Mouse (Mus musculus): ENCODE results near the gene Lrrc7. TPM values are rescaled to one million over a fixed set of nuclear protein-coding genes. Genes with fewer than 3 reads are reported as not detected.

Lrrc7 gene
- polyA plus RNA-seq, 1 experiment = not detected

DNA sequence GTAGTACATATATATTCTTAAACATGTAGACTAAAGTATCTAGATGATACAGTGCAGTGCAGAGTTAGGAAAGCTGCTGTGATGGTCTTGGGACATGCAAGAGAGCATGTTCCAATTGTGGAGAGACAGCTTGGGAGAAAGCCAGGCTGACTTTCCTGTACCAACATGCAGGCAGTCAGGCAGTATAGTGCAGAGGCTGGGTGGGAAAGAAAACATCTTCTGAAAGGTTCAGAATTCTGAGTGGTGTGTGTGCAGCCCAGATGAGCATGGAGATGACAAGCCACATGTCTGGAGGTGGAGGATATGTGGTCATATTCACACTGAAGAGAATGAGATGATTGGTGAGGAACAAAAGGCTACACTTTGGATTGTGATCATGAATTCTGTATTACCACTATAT, 254.6 kb downstream of the Lrrc7 start:
- Histone ChIP-seq H3K4me1 (ENCODE audit: control insufficient read depth, insufficient read depth, low read length) (no peaks in the 10 kb centered on the region), H3K36me3 (ENCODE audit: control insufficient read depth, insufficient read depth, low read length, poor library complexity, severe bottlenecking) (no peaks in the 10 kb centered on the region), H3K9ac (ENCODE audit: low read depth, poor library complexity, severe bottlenecking) (no peak overlapping the region), H3K4me3 (ENCODE audit: low read depth, low read length) (no peak overlapping the region), H3K27ac (ENCODE audit: insufficient read depth, low read length) (no peak overlapping the region), H3K27me3 (ENCODE audit: control insufficient read depth, insufficient read depth, low read length, poor library complexity, severe bottlenecking) (no peaks in the 10 kb centered on the region), H3K9me3 (replicated peaks; ENCODE audit: control insufficient read depth, insufficient read depth, low read length, poor library complexity, severe bottlenecking) (no peaks in the 10 kb centered on the region)
- TF ChIP-seq EP300 (IDR thresholded peaks at IDR 0.05; ENCODE audit: insufficient read depth, low read depth, low read length) (no peak), CTCF (IDR thresholded peaks at IDR 0.05; ENCODE audit: low read depth, low read length) (no peak), POLR2A (IDR thresholded peaks at IDR 0.05; ENCODE audit: insufficient read depth, low read length) (no peak)

DNA sequence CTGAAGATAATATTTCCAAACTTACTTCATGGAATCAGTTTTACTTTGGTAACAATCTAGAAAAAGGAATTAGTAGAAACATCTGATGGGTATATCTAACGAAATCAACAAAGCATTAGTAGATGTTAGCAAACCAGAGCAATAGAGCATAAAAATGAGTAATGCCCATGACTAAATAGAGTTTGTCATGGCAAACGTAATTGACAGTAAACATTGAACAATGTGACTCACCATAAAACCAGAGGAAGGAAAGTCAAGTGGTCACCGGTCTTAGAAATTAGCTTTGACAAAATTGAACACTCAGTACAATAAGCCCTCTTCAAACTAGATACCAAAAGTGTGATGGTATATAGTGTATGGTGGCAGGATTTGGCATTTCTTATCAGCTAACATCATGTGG, 263.3 kb downstream of the Lrrc7 start:
- H3K4me3 ChIP-seq (ENCODE audit: low read depth, low read length) = no peak overlapping the region

DNA sequence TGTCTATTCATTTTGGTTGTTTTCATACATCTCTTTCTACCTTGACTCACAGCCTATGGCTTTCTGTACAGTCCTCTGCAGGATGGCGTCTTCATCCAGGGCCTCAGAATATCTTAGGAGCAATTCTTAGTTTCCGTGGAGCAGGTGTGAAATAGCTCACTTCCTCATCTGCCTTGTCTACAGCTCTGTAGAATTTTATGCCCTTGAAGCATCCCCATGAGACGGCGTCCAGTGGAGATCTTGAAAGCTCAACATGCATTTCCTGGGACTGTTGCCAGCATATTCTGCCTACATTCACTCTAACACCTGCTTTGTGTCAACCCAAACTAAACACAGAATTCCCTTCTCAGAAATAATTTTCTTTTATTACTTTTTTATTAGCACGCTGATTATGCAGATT, 267.0 kb downstream of the Lrrc7 start:
- TF ChIP-seq CTCF (IDR thresholded peaks at IDR 0.05; ENCODE audit: low read depth, low read length) = no peak
- no peak for TF ChIP-seq EP300 (IDR thresholded peaks at IDR 0.05; ENCODE audit: insufficient read depth, low read depth, low read length)
- TF ChIP-seq POLR2A (IDR thresholded peaks at IDR 0.05; ENCODE audit: insufficient read depth, low read length) = no peak
- no peak overlapping the region for H3K4me3 ChIP-seq (ENCODE audit: low read depth, low read length)
- H3K4me1 ChIP-seq (ENCODE audit: control insufficient read depth, insufficient read depth, low read length) = no peaks in the 10 kb centered on the region
- H3K36me3 ChIP-seq (ENCODE audit: control insufficient read depth, insufficient read depth, low read length, poor library complexity, severe bottlenecking) = no peaks in the 10 kb centered on the region
- H3K9ac ChIP-seq (ENCODE audit: low read depth, poor library complexity, severe bottlenecking) = no peak overlapping the region
- no peak overlapping the region for H3K27ac ChIP-seq (ENCODE audit: insufficient read depth, low read length)
- no peaks in the 10 kb centered on the region for H3K9me3 ChIP-seq (replicated peaks; ENCODE audit: control insufficient read depth, insufficient read depth, low read length, poor library complexity, severe bottlenecking)
- H3K27me3 ChIP-seq (ENCODE audit: control insufficient read depth, insufficient read depth, low read length, poor library complexity, severe bottlenecking) = no peaks in the 10 kb centered on the region

More for the DNA sequence above, 263.3 kb downstream of the Lrrc7 start:
- no peaks in the 10 kb centered on the region for H3K9me3 ChIP-seq (replicated peaks; ENCODE audit: control insufficient read depth, insufficient read depth, low read length, poor library complexity, severe bottlenecking)
- no peak overlapping the region for H3K27ac ChIP-seq (ENCODE audit: insufficient read depth, low read length)
- H3K27me3 ChIP-seq (ENCODE audit: control insufficient read depth, insufficient read depth, low read length, poor library complexity, severe bottlenecking) = no peaks in the 10 kb centered on the region
- H3K9ac ChIP-seq (ENCODE audit: low read depth, poor library complexity, severe bottlenecking) = no peak overlapping the region
- no peaks in the 10 kb centered on the region for H3K4me1 ChIP-seq (ENCODE audit: control insufficient read depth, insufficient read depth, low read length)
- TF ChIP-seq EP300 (IDR thresholded peaks at IDR 0.05; ENCODE audit: insufficient read depth, low read depth, low read length) = no peak
- no peak for TF ChIP-seq CTCF (IDR thresholded peaks at IDR 0.05; ENCODE audit: low read depth, low read length)
- TF ChIP-seq POLR2A (IDR thresholded peaks at IDR 0.05; ENCODE audit: insufficient read depth, low read length) = no peak
- no peaks in the 10 kb centered on the region for H3K36me3 ChIP-seq (ENCODE audit: control insufficient read depth, insufficient read depth, low read length, poor library complexity, severe bottlenecking)

DNA sequence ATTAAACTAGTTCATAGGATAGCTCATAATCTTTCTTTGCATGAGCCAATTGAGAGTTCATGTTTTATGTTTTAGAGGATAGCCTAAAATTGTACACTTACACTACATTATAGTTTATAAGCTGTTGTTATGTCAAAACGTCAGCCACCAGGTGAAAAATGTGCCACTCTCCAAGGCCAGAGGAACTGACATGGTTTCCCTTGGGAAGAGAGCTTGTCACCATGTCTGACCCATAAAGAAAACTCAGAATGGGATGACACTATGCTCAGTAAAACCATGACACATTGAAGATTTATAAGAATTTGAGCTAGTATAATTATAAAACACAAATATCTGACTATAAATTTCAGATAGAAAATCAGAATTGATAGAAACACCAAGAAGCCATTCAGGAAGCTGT, 277.6 kb downstream of the Lrrc7 start:
- Histone ChIP-seq H3K27me3 (ENCODE audit: control insufficient read depth, insufficient read depth, low read length, poor library complexity, severe bottlenecking) (no peaks in the 10 kb centered on the region), H3K27ac (ENCODE audit: insufficient read depth, low read length) (no peak overlapping the region), H3K4me1 (ENCODE audit: control insufficient read depth, insufficient read depth, low read length) (no peaks in the 10 kb centered on the region), H3K4me3 (ENCODE audit: low read depth, low read length) (no peak overlapping the region), H3K9ac (ENCODE audit: low read depth, poor library complexity, severe bottlenecking) (no peak overlapping the region), H3K9me3 (replicated peaks; ENCODE audit: control insufficient read depth, insufficient read depth, low read length, poor library complexity, severe bottlenecking) (peaks cover 5% of the 10 kb centered on the region; the same call in 1 of the 2 replicates), H3K36me3 (ENCODE audit: control insufficient read depth, insufficient read depth, low read length, poor library complexity, severe bottlenecking) (no peaks in the 10 kb centered on the region)
- TF ChIP-seq POLR2A (IDR thresholded peaks at IDR 0.05; ENCODE audit: insufficient read depth, low read length) (no peak), EP300 (IDR thresholded peaks at IDR 0.05; ENCODE audit: insufficient read depth, low read depth, low read length) (no peak), CTCF (IDR thresholded peaks at IDR 0.05; ENCODE audit: low read depth, low read length) (no peak)

DNA sequence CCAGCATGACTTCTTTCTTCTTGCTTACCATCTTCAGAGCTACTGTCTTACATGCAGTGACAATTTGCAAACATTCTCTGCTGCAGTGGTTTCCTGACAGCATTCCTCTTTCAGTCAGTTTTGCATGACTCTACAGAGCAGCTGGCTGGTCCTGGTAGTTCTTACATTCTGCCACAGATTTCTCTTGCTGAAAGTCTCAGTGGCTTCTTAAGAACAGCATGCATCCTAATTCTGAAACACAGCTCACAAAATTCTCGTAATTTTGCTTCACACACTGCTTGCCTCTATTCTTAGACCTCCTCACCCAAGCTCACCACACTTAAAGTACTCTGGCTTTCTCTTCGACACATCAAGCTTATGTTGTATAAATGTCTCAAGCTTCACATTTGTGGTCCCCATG, 283.4 kb downstream of the Lrrc7 start:
- TF ChIP-seq CTCF (IDR thresholded peaks at IDR 0.05; ENCODE audit: low read depth, low read length) = no peak
- TF ChIP-seq EP300 (IDR thresholded peaks at IDR 0.05; ENCODE audit: insufficient read depth, low read depth, low read length) = no peak
- TF ChIP-seq POLR2A (IDR thresholded peaks at IDR 0.05; ENCODE audit: insufficient read depth, low read length) = no peak
- H3K9ac ChIP-seq (ENCODE audit: low read depth, poor library complexity, severe bottlenecking) = no peak overlapping the region
- H3K4me1 ChIP-seq (ENCODE audit: control insufficient read depth, insufficient read depth, low read length) = no peaks in the 10 kb centered on the region
- H3K27me3 ChIP-seq (ENCODE audit: control insufficient read depth, insufficient read depth, low read length, poor library complexity, severe bottlenecking) = no peaks in the 10 kb centered on the region
- H3K36me3 ChIP-seq (ENCODE audit: control insufficient read depth, insufficient read depth, low read length, poor library complexity, severe bottlenecking) = no peaks in the 10 kb centered on the region
- H3K27ac ChIP-seq (ENCODE audit: insufficient read depth, low read length) = no peak overlapping the region
- no peak overlapping the region for H3K4me3 ChIP-seq (ENCODE audit: low read depth, low read length)
- H3K9me3 ChIP-seq (replicated peaks; ENCODE audit: control insufficient read depth, insufficient read depth, low read length, poor library complexity, severe bottlenecking) = no peaks in the 10 kb centered on the region

DNA sequence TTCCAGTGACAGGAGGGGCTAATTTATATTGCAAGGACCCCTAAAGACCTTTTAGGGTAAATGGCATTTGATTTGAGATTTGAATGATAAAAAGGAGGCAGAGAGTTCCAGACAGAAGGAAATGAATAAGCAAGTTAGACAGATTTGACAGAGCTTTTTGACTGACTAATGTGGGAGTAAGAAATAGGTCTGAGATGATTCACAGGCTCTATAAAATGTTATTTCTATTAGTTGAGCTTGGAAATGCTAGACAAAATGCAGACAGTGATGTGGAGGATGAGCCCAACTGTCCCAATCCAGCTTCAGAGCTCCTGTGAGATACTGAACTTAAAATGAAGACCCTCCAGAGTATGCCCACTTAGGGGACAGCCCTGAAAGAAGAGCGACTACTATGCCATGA, 289.3 kb downstream of the Lrrc7 start:
- TF ChIP-seq CTCF (IDR thresholded peaks at IDR 0.05; ENCODE audit: low read depth, low read length) (no peak), EP300 (IDR thresholded peaks at IDR 0.05; ENCODE audit: insufficient read depth, low read depth, low read length) (no peak), POLR2A (IDR thresholded peaks at IDR 0.05; ENCODE audit: insufficient read depth, low read length) (no peak)
- Histone ChIP-seq H3K36me3 (ENCODE audit: control insufficient read depth, insufficient read depth, low read length, poor library complexity, severe bottlenecking) (no peaks in the 10 kb centered on the region), H3K27me3 (ENCODE audit: control insufficient read depth, insufficient read depth, low read length, poor library complexity, severe bottlenecking) (no peaks in the 10 kb centered on the region), H3K4me1 (ENCODE audit: control insufficient read depth, insufficient read depth, low read length) (no peaks in the 10 kb centered on the region), H3K4me3 (ENCODE audit: low read depth, low read length) (no peak overlapping the region), H3K9me3 (replicated peaks; ENCODE audit: control insufficient read depth, insufficient read depth, low read length, poor library complexity, severe bottlenecking) (no peaks in the 10 kb centered on the region), H3K9ac (ENCODE audit: low read depth, poor library complexity, severe bottlenecking) (no peak overlapping the region), H3K27ac (ENCODE audit: insufficient read depth, low read length) (no peak overlapping the region)

All from ES-Bruce4 (cell line).